Mouse (Mus musculus) G1E (cell line): ENCODE data around the gene Gdf2. TPM values are rescaled to one million over a fixed set of nuclear protein-coding genes. Genes with fewer than 3 reads are reported as not detected.

Experiments
- ATAC-seq: 2 replicates; pipeline ENCODE4 v1.8.0; 2016; ENCODE audit warnings: mild to moderate bottlenecking; ENCODE audit not compliant: insufficient number of reproducible peaks, poor library complexity, low FRiP score, severe bottlenecking; ENCODE audit errors: extremely low read depth
- DNase-seq: peaks from one replicate; pipeline ENCODE4 v3.0.0; 2012; ENCODE audit warnings: low spot score
- H3K27me3 ChIP-seq: 2 replicates; pipeline ENCODE4 v1.6.1; 2012; ENCODE audit warnings: mild to moderate bottlenecking, low read length, inconsistent platforms; ENCODE audit not compliant: insufficient read depth
- H3K36me3 ChIP-seq: replicated peaks from 2 replicates; pipeline ENCODE3; 2012; ENCODE audit warnings: mild to moderate bottlenecking, inconsistent platforms
- H3K4me1 ChIP-seq: 2 replicates; pipeline ENCODE4 v1.6.1; 2012; ENCODE audit warnings: low read depth, low read length, inconsistent platforms, mixed read lengths; ENCODE audit not compliant: insufficient read depth
- H3K4me3 ChIP-seq: 2 replicates; pipeline ENCODE4 v1.5.1; 2012; ENCODE audit warnings: low read depth, mild to moderate bottlenecking, inconsistent platforms, low read length, moderate library complexity, mixed read lengths
- H3K9me3 ChIP-seq: replicated peaks from 2 replicates; pipeline ENCODE4 v1.6.1; 2012; ENCODE audit warnings: inconsistent platforms
- CTCF ChIP-seq: IDR thresholded peaks from 2 replicates; pipeline ENCODE4 v1.5.1; 2012; ENCODE audit warnings: low read depth, low read length, inconsistent platforms, mixed read lengths
- GATA1 ChIP-seq: IDR thresholded peaks from 2 replicates; pipeline ENCODE4 v1.6.1; 2012; ENCODE audit warnings: borderline replicate concordance, low read length, inconsistent platforms, mixed read lengths
- GATA2 ChIP-seq: IDR thresholded peaks from 2 replicates; pipeline ENCODE4 v1.6.1; 2012; ENCODE audit warnings: low read depth, low read length, inconsistent platforms, borderline replicate concordance
- POLR2AphosphoS5 ChIP-seq: IDR thresholded peaks from 2 replicates; pipeline ENCODE4 v1.6.1; 2012; ENCODE audit warnings: low read depth, low read length, inconsistent platforms; ENCODE audit not compliant: insufficient replicate concordance
- TAL1 ChIP-seq: conservative IDR thresholded peaks from 2 replicates; pipeline ENCODE4 v1.6.1; 2012; ENCODE audit warnings: low read depth, low read length, inconsistent platforms, mixed read lengths
- polyA plus RNA-seq: library from polyadenylated mRNA; stranded (reverse); fragments of >175 nt; gene quantifications from 2 replicates; pipeline ENCODE4 v1.2.3, GENCODE M21; 2012
- total RNA-seq, 2 experiments: library from RNA; stranded (forward) in 1 of 2; stranded (reverse) in 1 of 2; fragments of 200-1000 nt in 1 of 2; fragments of >200 nt in 1 of 2; fragmentation: Nextera tagmentation in 1 of 2; gene quantifications; 2 replicates each; pipeline ENCODE4 v1.2.3; 2014 to 2017

The Gdf2 gene
- total and polyA plus RNA-seq, 3 experiments: 0.16 TPM; not detected in 2

- TF ChIP-seq GATA1 (no peak), GATA2 (no peak), CTCF (no peak), POLR2AphosphoS5 (no peak), TAL1 (no peak)
- H3K9me3 ChIP-seq: peaks cover 39% of the 10 kb centered on the region
- DNase-seq (no peak), ATAC-seq (no peak)
- H3K4me3 ChIP-seq: no peak overlapping the region
- H3K27me3 ChIP-seq: no peaks in the 10 kb centered on the region
- H3K36me3 ChIP-seq: no peaks in the 10 kb centered on the region
- no peaks in the 10 kb centered on the region for H3K4me1 ChIP-seq
These were observed 36.0 kb upstream of the Gdf2 start for GRCm38 (mm10) chr14:33904851-33905250.

- Histone ChIP-seq H3K4me1 (no peaks in the 10 kb centered on the region), H3K9me3 (peaks cover 63% of the 10 kb centered on the region), H3K27me3 (no peaks in the 10 kb centered on the region), H3K36me3 (no peaks in the 10 kb centered on the region), H3K4me3 (no peak overlapping the region)
- DNase-seq (no peak), ATAC-seq (no peak)
- TF ChIP-seq CTCF: no peak
- no peak for TF ChIP-seq TAL1
- TF ChIP-seq GATA1: no peak
- no peak for TF ChIP-seq POLR2AphosphoS5
- no peak for TF ChIP-seq GATA2
These were observed 27.1 kb upstream of the Gdf2 start for GRCm38 (mm10) chr14:33913727-33914126.

- no peaks in the 10 kb centered on the region for H3K4me1 ChIP-seq
- no peak overlapping the region for H3K4me3 ChIP-seq
- no peaks in the 10 kb centered on the region for H3K36me3 ChIP-seq
- H3K27me3 ChIP-seq: no peaks in the 10 kb centered on the region
- TF ChIP-seq TAL1: no peak
- TF ChIP-seq POLR2AphosphoS5: no peak
- TF ChIP-seq CTCF: no peak
- no peak for ATAC-seq
- peaks cover 63% of the 10 kb centered on the region for H3K9me3 ChIP-seq
- no peak for DNase-seq
These were observed 26.6 kb upstream of the Gdf2 start for GRCm38 (mm10) chr14:33914206-33914605.

GRCm38 (mm10) chr14:33920727-33921559 lies 19.9 kb upstream of the Gdf2 start:
- no peaks in the 10 kb centered on the region for H3K4me1 ChIP-seq
- ATAC-seq: no peak

GRCm38 (mm10) chr14:33922771-33923167 lies 18.1 kb upstream of the Gdf2 start:
- TF ChIP-seq CTCF (no peak), POLR2AphosphoS5 (no peak), TAL1 (no peak), GATA1 (no peak), GATA2 (no peak)
- H3K4me1 ChIP-seq: no peaks in the 10 kb centered on the region
- peaks cover 72% of the 10 kb centered on the region for H3K9me3 ChIP-seq
- ATAC-seq (no peak), DNase-seq (no peak)
- H3K27me3 ChIP-seq: no peaks in the 10 kb centered on the region
- no peaks in the 10 kb centered on the region for H3K36me3 ChIP-seq
- no peak overlapping the region for H3K4me3 ChIP-seq

More at GRCm38 (mm10) chr14:33920727-33921559, 19.9 kb upstream of the Gdf2 start:
- Histone ChIP-seq H3K4me3 (no peak overlapping the region), H3K9me3 (peaks cover 67% of the 10 kb centered on the region), H3K27me3 (no peaks in the 10 kb centered on the region), H3K36me3 (no peaks in the 10 kb centered on the region)
- no peak for TF ChIP-seq TAL1
- no peak for TF ChIP-seq CTCF
- TF ChIP-seq GATA1: no peak
- TF ChIP-seq POLR2AphosphoS5: no peak
- no peak for TF ChIP-seq GATA2
- no peak for DNase-seq

GRCm38 (mm10) chr14:33923168-33924070 lies 17.4 kb upstream of the Gdf2 start, which contains the start of gene Gdf10:
Gene Gdf10 (plus strand): TSS chr14:33923587.
- no peak for DNase-seq
- Histone ChIP-seq H3K9me3 (peaks cover 74% of the 10 kb centered on the region), H3K4me1 (no peaks in the 10 kb centered on the region), H3K27me3 (no peaks in the 10 kb centered on the region), H3K36me3 (no peaks in the 10 kb centered on the region), H3K4me3 (no peak within 1 kb of the TSS; the same call in 1 of the 2 replicates)
- ATAC-seq: no peak
- no peak for TF ChIP-seq CTCF
